Comparison of ENCODE assay signal across 25 mouse cellular contexts in the genomic region with DNA sequence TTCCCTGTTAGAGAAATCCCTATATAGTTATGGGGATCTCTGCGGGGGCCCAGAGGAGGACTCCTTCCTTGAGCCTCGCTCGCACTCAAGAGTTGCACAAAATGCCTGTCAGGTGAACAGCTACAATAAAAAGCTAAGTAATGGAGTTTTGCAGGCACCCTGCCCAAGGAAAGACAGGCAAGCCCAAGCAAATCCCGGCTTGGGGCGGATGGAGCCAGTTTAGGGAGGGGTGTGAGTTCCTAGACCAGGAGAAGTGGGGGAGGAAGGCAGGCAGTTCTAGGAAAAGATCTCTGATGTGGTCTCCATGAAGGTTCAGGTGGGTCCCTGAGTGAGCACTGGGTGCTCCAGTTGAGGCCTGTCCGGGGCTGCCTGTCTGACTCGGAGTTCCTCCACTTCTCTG. TPM values are rescaled to one million over a fixed set of nuclear protein-coding genes. Genes with fewer than 3 reads are reported as not detected.
A peak's percentile ranks its signal among the peaks of the same experiment; 100 is the strongest.
DNase-seq lines count a peak whose midpoint lies in the region; ATAC-seq and TF ChIP-seq lines count a peak whose summit lies in the region.
"Had no signal": no experiment of that assay in that cellular context is flagged by ENCODE, and none has a peak within 500 bp of the region (broad histone marks: within the 10 kb centered on the region; RNA-seq: fewer than 3 reads in every experiment).

No protein-coding gene starts in this region.

- ATAC-seq in embryonic facial prominence, embryonic 14.5 days (ENCODE audit: low read depth) = no peak
- ATAC-seq in hindbrain, embryonic 16.5 days = no peak
- ATAC-seq: forebrain, embryonic 16.5 days; inflammation-experienced regulatory T-cells, adult 6 months; liver, postnatal 0 days; Patski had no signal

- H3K27ac ChIP-seq in embryonic facial prominence, embryonic 14.5 days (replicated peaks; ENCODE audit: low read depth, low read length) = no peak overlapping the region
- H3K27ac ChIP-seq in embryonic facial prominence, embryonic 10.5 days (replicated peaks) = no peak overlapping the region
- H3K27ac ChIP-seq in hindbrain, embryonic 16.5 days (ENCODE audit: low read depth, low read length) = no peak overlapping the region
- H3K27ac ChIP-seq: embryonic facial prominence, embryonic 13.5 days; heart, adult 2 months; hindbrain, embryonic 13.5 days; neural tube, embryonic 12.5 days had no signal

- peaks cover 45% of the 10 kb centered on the region for H3K27me3 ChIP-seq in embryonic facial prominence, embryonic 14.5 days (replicated peaks; ENCODE audit: control insufficient read depth, insufficient read depth, low read length)
- H3K27me3 ChIP-seq in embryonic facial prominence, embryonic 10.5 days (replicated peaks; ENCODE audit: low read depth, poor library complexity, severe bottlenecking) = peaks cover 77% of the 10 kb centered on the region
- H3K27me3 ChIP-seq in E14TG2a.4 (ENCODE audit: insufficient read depth, low read length) = peaks cover 18% of the 10 kb centered on the region
- H3K27me3 ChIP-seq in hindbrain, embryonic 16.5 days (replicated peaks; ENCODE audit: control insufficient read depth, insufficient read depth, low read length) = peaks cover 44% of the 10 kb centered on the region

- H3K4me3 ChIP-seq in embryonic facial prominence, embryonic 14.5 days (ENCODE audit: low read depth, low read length) = no peak overlapping the region
- no peak overlapping the region for H3K4me3 ChIP-seq in embryonic facial prominence, embryonic 10.5 days
- H3K4me3 ChIP-seq in E14TG2a.4 (replicated peaks; ENCODE audit: low read length) = peak overlapping the region; percentile 88
- no peak overlapping the region for H3K4me3 ChIP-seq in hindbrain, embryonic 16.5 days (ENCODE audit: low read length)
- H3K4me3 ChIP-seq: embryonic facial prominence, embryonic 13.5 days; heart, adult 2 months; neural tube, embryonic 12.5 days had no signal

- no peak for TF ChIP-seq CTCF in E14TG2a.4 (conservative IDR thresholded peaks at IDR 0.05; ENCODE audit: low read length)

- peak; percentile 48 for DNase-seq in embryonic facial prominence, embryonic 14.5 days (ENCODE audit: low spot score)
- no peak for DNase-seq in embryonic facial prominence, embryonic 10.5 days (ENCODE audit: low spot score)
- DNase-seq in ZHBTc4 (ENCODE audit: low read depth, low spot score) = peak; percentile 87
- DNase-seq in kidney, postnatal 10 days = peak; percentile 63
- no peak for DNase-seq in thymus, postnatal 25 days
- no peak for DNase-seq in layer of hippocampus, adult 9-10 months (ENCODE audit: low spot score)
- DNase-seq: adrenal gland, postnatal 10 days; cerebellum, adult 2 months; cerebellum, postnatal 25 days; gastrocnemius, postnatal 25 days; heart, adult 2 months; liver, postnatal 0 days; lung, postnatal 10 days; right cerebral cortex, postnatal 14 days; spleen, adult 18-20 months had no signal

- H3K4me2 ChIP-seq in embryonic facial prominence, embryonic 14.5 days (ENCODE audit: low read depth, low read length) = no peak overlapping the region
- H3K4me2 ChIP-seq in hindbrain, embryonic 16.5 days (ENCODE audit: low read length) = no peak overlapping the region
- H3K4me2 ChIP-seq: hindbrain, embryonic 13.5 days; midbrain, embryonic 11.5 days; neural tube, embryonic 12.5 days had no signal

- H3K9ac ChIP-seq in embryonic facial prominence, embryonic 14.5 days (ENCODE audit: low read depth, low read length) = no peak overlapping the region
- H3K9ac ChIP-seq in hindbrain, embryonic 16.5 days (ENCODE audit: low read depth, low read length) = no peak overlapping the region
- H3K9ac ChIP-seq: embryonic facial prominence, embryonic 13.5 days; hindbrain, embryonic 13.5 days; liver, postnatal 0 days; neural tube, embryonic 12.5 days had no signal

- peaks cover 11% of the 10 kb centered on the region; the same call in 1 of the 2 replicates for H3K4me1 ChIP-seq in embryonic facial prominence, embryonic 14.5 days (ENCODE audit: control insufficient read depth, insufficient read depth, low read length)
- peaks cover 64% of the 10 kb centered on the region for H3K4me1 ChIP-seq in embryonic facial prominence, embryonic 10.5 days
- peaks cover 80% of the 10 kb centered on the region for H3K4me1 ChIP-seq in E14TG2a.4 (replicated peaks; ENCODE audit: low read depth, low read length)
- peaks cover 28% of the 10 kb centered on the region for H3K4me1 ChIP-seq in hindbrain, embryonic 16.5 days (ENCODE audit: control insufficient read depth, insufficient read depth, low read depth, low read length)

- H3K9me3 ChIP-seq in embryonic facial prominence, embryonic 14.5 days (ENCODE audit: control insufficient read depth, low read length) = no peaks in the 10 kb centered on the region
- no peaks in the 10 kb centered on the region for H3K9me3 ChIP-seq in embryonic facial prominence, embryonic 10.5 days
- no peaks in the 10 kb centered on the region for H3K9me3 ChIP-seq in E14TG2a.4 (ENCODE audit: low read length)
- H3K9me3 ChIP-seq in hindbrain, embryonic 16.5 days (ENCODE audit: control insufficient read depth, low read length) = no peaks in the 10 kb centered on the region
- H3K9me3 ChIP-seq: embryonic facial prominence, embryonic 13.5 days; G1E; hindbrain, embryonic 13.5 days; neural tube, embryonic 12.5 days had no signal

- H3K36me3 ChIP-seq in embryonic facial prominence, embryonic 14.5 days (ENCODE audit: control insufficient read depth, insufficient read depth, low read length) = no peaks in the 10 kb centered on the region
- H3K36me3 ChIP-seq in embryonic facial prominence, embryonic 10.5 days (replicated peaks) = no peaks in the 10 kb centered on the region
- H3K36me3 ChIP-seq in E14TG2a.4 (ENCODE audit: insufficient read depth, low read length) = peaks cover 7% of the 10 kb centered on the region; the same call in 1 of the 2 replicates
- H3K36me3 ChIP-seq in hindbrain, embryonic 16.5 days (ENCODE audit: control insufficient read depth, insufficient read depth, low read length) = no peaks in the 10 kb centered on the region
- H3K36me3 ChIP-seq: embryonic facial prominence, embryonic 13.5 days; G1E; hindbrain, embryonic 13.5 days; neural tube, embryonic 12.5 days had no signal

- 59% methylated on average over 7 of the region's 7 CpGs for WGBS in embryonic facial prominence, embryonic 14.5 days
- WGBS in embryonic facial prominence, embryonic 10.5 days = 57% methylated on average over 7 of the region's 7 CpGs
- WGBS in hindbrain, embryonic 16.5 days = 55% methylated on average over 7 of the region's 7 CpGs

RNA-seq across cellular contexts. Expression of a gene that starts 1.5 kb away (rescaled TPM):
- 9.3 and 11.8 TPM in 2 replicates for polyA plus RNA-seq in embryonic facial prominence, embryonic 14.5 days (2014; fragmentation: Nextera tagmentation; extraction: Ambion mirVana)
- 15.9 and 18.9 TPM in 2 replicates for polyA plus RNA-seq in embryonic facial prominence, embryonic 10.5 days (2016; fragmentation: Nextera tagmentation; extraction: Ambion mirVana)
- polyA plus RNA-seq in hindbrain, embryonic 16.5 days (2015; fragmentation: Nextera tagmentation; extraction: Ambion mirVana) = 21.7 and 21.8 TPM in 2 replicates

RNA-seq across cellular contexts. Expression of a gene that starts 53.9 kb away (rescaled TPM):
- polyA plus RNA-seq in embryonic facial prominence, embryonic 14.5 days (2014; fragmentation: Nextera tagmentation; extraction: Ambion mirVana) = 28.1 and 31.5 TPM in 2 replicates
- polyA plus RNA-seq in embryonic facial prominence, embryonic 10.5 days (2016; fragmentation: Nextera tagmentation; extraction: Ambion mirVana) = 50.5 and 52.3 TPM in 2 replicates
- 25.6 and 28.5 TPM in 2 replicates for polyA plus RNA-seq in hindbrain, embryonic 16.5 days (2015; fragmentation: Nextera tagmentation; extraction: Ambion mirVana)

Comparison
In these comparisons a context has a peak if more than half of its experiments do, and no peak if none do; other contexts are left out.
1. DNase-seq: peak in embryonic facial prominence, embryonic 14.5 days (single experiment), ZHBTc4 (single experiment) and kidney, postnatal 10 days (single experiment); none in embryonic facial prominence, embryonic 10.5 days (single experiment), thymus, postnatal 25 days (single experiment) and layer of hippocampus, adult 9-10 months (single experiment).